Mouse (Mus musculus) G1E-ER4 (cell line): ENCODE measurements around the gene Ankrd49. TPM values are rescaled to one million over a fixed set of nuclear protein-coding genes. Genes with fewer than 3 reads are reported as not detected.

ENCODE experiments used
- GATA1 ChIP-seq: IDR thresholded peaks from one replicate; pipeline ENCODE4 v1.8.0; 2012; ENCODE audit warnings: low read length, inconsistent platforms
- polyA plus RNA-seq: library from polyadenylated mRNA; stranded (reverse); fragments of >175 nt; gene quantifications from 2 replicates; pipeline ENCODE4 v1.2.3, GENCODE M21; 2012

Gene Ankrd49
- polyA plus RNA-seq, 1 experiment: 59.0 TPM

- TF ChIP-seq GATA1: no peak
Measured at GRCm38 (mm10) chr9:14758590-14758989, 26.1 kb downstream of the Ankrd49 start.

GRCm38 (mm10) chr9:14754469-14754868 is 30.2 kb downstream of the Ankrd49 start:
- TF ChIP-seq GATA1: no peak

GRCm38 (mm10) chr9:14753947-14754346 is 30.7 kb downstream of the Ankrd49 start:
- no peak for TF ChIP-seq GATA1

- TF ChIP-seq GATA1: no peak
Measured at GRCm38 (mm10) chr9:14752001-14752522, 32.6 kb downstream of the Ankrd49 start, which contains the start of gene Fut4. Gene Fut4 (minus strand): TSS chr9:14752393.

GRCm38 (mm10) chr9:14751503-14752000 is 33.1 kb downstream of the Ankrd49 start:
- no peak for TF ChIP-seq GATA1

- no peak for TF ChIP-seq GATA1
Measured at GRCm38 (mm10) chr9:14750901-14751502, 33.7 kb downstream of the Ankrd49 start.

GRCm38 (mm10) chr9:14740151-14740924 is 44.3 kb downstream of the Ankrd49 start, which contains the start of gene Piwil4:
Gene Piwil4 (minus strand): TSS chr9:14740733.
- no peak for TF ChIP-seq GATA1

GRCm38 (mm10) chr9:14739498-14740150 is 45.0 kb downstream of the Ankrd49 start:
- TF ChIP-seq GATA1: peak; percentile 52

GRCm38 (mm10) chr9:14730941-14731541 is 53.6 kb downstream of the Ankrd49 start:
- TF ChIP-seq GATA1: no peak

Other genes with a start within 250 kb of the Ankrd49 start
- 2.1 and 3.0 TPM in 2 replicates for gene Amotl1, start 139.8 kb downstream of the Ankrd49 start, polyA plus RNA-seq
- 1.6 and 1.9 TPM in 2 replicates for gene Piwil4, start 44.1 kb downstream of the Ankrd49 start, polyA plus RNA-seq
- not detected in 2 replicates for gene Fut4, start 32.5 kb downstream of the Ankrd49 start, polyA plus RNA-seq
- not detected in 2 replicates for gene 1700012B09Rik, start 13.8 kb downstream of the Ankrd49 start, polyA plus RNA-seq
- gene Mre11a, start 202 bp downstream of the Ankrd49 start, polyA plus RNA-seq: 10.2 and 12.2 TPM in 2 replicates
- not detected in 2 replicates for gene Gpr83, start 75.4 kb upstream of the Ankrd49 start, polyA plus RNA-seq
- gene Izumo1r, start 119.1 kb upstream of the Ankrd49 start, polyA plus RNA-seq: not detected in 2 replicates